Mouse (Mus musculus) gastrocnemius, adult 2 months (tissue): Measurements from ENCODE around the gene Tex52. TPM values are rescaled to one million over a fixed set of nuclear protein-coding genes. Genes with fewer than 3 reads are reported as not detected.
A peak's percentile ranks its signal among the peaks of the same experiment; 100 is the strongest.

Source experiments
- DNase-seq: peaks from one replicate; pipeline ENCODE4 v3.0.0; 2022
- H3K27ac ChIP-seq: fragments of 200-600 bp; 2 replicates; pipeline ENCODE4 v1.8.1; 2022; ENCODE audit warnings: mild to moderate bottlenecking
- H3K4me3 ChIP-seq: fragments of 200-600 bp; 2 replicates; pipeline ENCODE4 v1.8.1; 2022; ENCODE audit warnings: mild to moderate bottlenecking, moderate library complexity
- CTCF ChIP-seq: fragments of 200-600 bp; IDR thresholded peaks from 2 replicates; pipeline ENCODE4 v1.8.1; 2022; ENCODE audit warnings: antibody characterized with exemption, mild to moderate bottlenecking, moderate library complexity
- intact Hi-C: fragments of 180-260 bp; cut with DNase I; formaldehyde crosslinking; loops from one replicate; pipeline ENCODE4 v1.15.1; 2025
- long read RNA-seq, 2 experiments: library from polyadenylated mRNA; stranded (forward); transcript quantifications; one replicate each; pipeline ENCODE4 v2.0.0; 2021
- total RNA-seq, 2 experiments: library from RNA; stranded (reverse); gene quantifications; 2 replicates each; pipeline ENCODE4 v1.2.3; 2021

Tex52 gene
- not detected for total RNA-seq
- long read RNA-seq, experiment 1 = 0 reads
- long read RNA-seq, experiment 2 = 0 reads

DNA sequence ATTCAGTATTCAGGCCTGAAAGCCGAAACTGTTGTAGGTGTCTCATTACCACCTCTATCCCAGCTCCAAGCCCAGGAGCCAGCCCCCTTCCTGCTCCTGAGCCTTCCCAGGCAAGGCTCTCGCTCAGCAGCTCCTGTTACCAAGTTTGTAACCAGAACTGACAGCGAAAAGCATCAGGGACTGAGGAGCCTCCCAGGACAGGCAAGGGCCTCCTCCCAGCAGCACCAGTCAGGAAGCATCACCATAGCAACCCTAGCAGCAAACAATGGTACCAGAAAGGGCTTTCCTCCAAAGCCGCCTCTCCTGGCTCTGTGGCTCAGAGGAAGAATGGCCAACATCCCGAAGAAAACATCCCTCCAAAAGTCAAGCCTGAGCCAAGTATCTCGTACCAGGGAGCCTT lies at the start of gene Tex52, which contains the start of gene Gm44596:
Gene Tex52 (plus strand): TSS at position 265 of the 400 bp plus-strand sequence.
Gene Gm44596 (plus strand): TSS at position 312 of the 400 bp plus-strand sequence.
- DNase-seq = peak; percentile 59
- intact Hi-C loops = no loop called here

DNA sequence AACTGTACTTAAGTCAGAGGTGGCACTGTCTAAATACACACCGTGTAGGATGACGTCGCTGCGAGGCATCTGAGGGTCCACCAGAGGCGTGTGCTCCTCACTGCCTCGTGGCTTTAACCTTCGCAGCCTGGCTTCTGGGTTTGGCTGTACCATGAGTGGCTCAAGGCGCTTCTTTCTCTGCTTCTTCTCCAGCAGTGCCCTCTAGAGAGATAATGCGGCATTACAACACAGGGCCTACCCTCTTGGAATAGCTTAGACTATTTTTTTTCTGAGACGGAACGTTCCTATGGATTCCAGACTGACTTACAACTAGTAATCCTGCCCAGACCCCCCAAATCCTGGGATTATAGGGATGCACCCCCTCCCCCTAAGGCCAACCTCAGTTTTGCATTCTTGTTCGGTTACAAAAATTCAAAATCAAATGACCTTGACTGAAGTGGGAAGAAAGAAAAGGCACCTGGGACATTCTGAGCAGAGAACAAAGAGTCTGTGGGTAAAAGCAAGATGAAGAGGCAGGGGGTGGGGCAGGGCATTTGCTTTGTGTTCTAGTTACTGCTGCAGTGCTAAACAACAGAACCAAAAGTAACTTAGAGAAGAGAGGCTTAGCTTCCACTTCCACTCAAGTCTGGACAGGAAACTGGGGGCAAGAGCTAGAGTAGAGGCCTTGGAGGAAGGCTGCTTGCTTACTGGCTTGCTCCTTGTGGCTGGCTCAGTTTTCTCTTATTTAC lies 40.7 kb upstream of the Tex52 start:
- intact Hi-C loops = no loop called here
- peak; percentile 68 for TF ChIP-seq CTCF
- Histone ChIP-seq H3K27ac (no peak overlapping the region), H3K4me3 (no peak overlapping the region)
- peak; percentile 73 for DNase-seq

More for the DNA sequence above, at the start of gene Tex52, which contains the start of gene Gm44596:
- TF ChIP-seq CTCF = no peak
- Histone ChIP-seq H3K27ac (peak within 1 kb of the TSS; percentile 44), H3K4me3 (no peak within 1 kb of the TSS)

DNA sequence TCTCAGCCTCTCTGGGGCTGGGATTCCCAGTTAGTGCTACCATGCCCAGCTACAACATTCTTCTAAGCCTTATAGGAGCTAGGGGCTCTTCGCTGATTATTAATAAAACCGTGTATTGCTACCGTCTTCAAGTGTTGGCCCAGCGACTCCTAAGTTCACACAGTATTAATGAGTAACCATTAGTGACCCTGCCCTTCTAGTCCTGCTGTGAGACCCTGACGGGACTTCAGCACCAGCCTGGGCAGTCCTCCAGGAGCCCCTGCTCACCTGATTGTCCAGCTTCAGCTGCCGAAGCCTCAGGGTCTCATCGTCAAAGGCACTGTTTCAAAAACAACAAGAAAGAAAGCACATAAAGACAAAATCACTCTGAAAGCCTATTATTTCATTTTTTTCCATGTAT lies 37.8 kb upstream of the Tex52 start:
- no peak for DNase-seq
- intact Hi-C loops = no loop called here
- no peak for TF ChIP-seq CTCF
- no peak overlapping the region for H3K4me3 ChIP-seq
- H3K27ac ChIP-seq = no peak overlapping the region

DNA sequence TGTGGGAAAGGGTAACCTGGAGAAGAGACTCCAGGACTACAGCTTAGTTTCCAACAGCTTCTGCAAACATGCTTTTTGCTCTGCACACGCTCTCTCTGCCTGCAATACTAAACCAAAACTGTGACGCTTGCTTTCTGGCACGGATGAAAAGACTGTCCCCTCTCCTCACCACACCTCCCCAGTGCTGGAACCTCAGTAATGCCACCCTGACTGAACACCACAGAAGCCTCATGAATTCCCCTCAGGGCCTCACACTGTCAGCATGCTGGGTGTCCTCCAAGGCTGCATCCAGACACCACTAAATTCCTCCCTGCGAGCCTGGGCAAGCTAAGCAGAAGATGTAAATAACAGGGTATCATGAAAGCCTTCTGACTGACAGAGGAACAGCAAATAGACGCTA lies 36.4 kb upstream of the Tex52 start:
- Histone ChIP-seq H3K4me3 (no peak overlapping the region), H3K27ac (peak overlapping the region; percentile 31; the same call in 1 of the 2 replicates)
- no peak for TF ChIP-seq CTCF
- intact Hi-C loops = no loop called here
- no peak for DNase-seq

DNA sequence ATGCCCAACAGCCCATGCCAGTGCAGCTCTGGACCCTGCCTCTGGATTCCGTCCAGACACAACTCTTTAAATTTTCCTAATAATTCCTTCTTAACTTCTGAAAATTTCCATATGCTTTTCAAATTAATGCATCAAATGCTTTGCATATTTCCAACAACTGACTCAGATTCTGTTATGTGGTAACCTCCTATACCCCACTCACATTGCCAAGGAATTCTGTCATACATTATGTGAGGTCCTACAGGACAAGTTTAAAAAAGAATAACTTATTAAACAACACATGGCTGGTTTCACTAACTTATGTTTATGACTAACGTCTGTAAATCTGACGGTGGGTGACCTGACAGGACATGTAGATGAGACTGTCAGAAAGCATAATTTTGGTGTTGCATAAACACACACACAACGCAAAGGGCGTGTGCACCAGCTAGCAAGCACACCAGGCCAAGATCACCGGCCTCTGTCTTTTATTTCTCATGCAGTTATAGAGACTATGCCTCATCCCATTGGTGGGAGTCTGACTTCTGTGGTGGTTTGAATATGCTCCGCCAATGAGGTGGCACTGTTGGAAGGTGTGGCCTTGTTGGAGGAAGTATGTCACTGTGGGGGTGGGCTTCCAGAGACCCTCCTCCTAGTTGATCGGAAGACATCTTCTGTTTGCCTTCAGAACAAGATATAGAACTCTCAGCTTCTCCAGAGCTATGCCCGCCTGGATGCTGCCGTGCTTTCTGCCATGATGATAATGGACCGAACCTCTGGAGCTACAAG lies 33.1 kb upstream of the Tex52 start:
- DNase-seq = no peak
- H3K27ac ChIP-seq = no peak overlapping the region

DNA sequence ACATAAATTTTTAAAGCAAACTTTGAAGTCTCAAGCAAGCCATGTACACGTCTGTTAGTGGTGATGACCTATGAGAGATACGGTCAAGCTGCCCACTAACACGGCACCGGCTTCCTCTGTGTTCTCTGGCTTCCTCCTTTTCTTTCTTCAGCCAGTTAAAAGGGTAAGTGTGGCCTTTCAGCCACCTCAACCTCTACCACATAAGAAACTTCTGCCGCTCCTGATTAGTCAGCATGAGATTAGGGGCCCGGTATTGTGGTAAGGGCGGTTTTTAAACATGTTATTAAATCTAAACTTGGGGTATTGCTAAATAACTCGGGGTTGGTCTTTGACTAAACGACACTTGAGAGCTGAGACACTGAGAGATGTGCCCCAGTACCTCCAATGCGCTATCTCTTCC lies 29.6 kb upstream of the Tex52 start:
- intact Hi-C loops = no loop called here
- H3K4me3 ChIP-seq = no peak overlapping the region
- H3K27ac ChIP-seq = no peak overlapping the region
- DNase-seq = no peak
- no peak for TF ChIP-seq CTCF

More for the DNA sequence above, 33.1 kb upstream of the Tex52 start:
- intact Hi-C loops = no loop called here
- no peak overlapping the region for H3K4me3 ChIP-seq
- TF ChIP-seq CTCF = no peak

DNA sequence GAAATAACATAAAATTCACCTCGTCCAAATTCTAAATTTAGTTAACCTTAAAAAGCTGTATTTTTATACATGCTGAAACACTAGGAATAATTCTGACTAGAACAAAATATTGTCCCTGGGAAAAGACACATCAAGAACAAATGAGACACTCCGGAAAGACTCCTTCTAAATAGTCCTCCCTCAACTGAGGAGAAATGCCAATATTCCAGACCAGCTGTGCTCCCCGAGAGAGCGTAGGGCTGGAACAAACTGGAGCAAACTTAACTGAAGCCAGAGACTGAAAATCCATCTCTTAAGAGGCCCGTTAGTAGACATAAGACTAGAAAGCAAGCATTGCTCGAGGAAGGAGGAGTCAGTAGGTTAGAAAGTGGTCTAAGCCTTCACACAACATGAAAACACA lies 28.5 kb upstream of the Tex52 start:
- no peak for DNase-seq
- intact Hi-C loops = no loop called here
- no peak for TF ChIP-seq CTCF

DNA sequence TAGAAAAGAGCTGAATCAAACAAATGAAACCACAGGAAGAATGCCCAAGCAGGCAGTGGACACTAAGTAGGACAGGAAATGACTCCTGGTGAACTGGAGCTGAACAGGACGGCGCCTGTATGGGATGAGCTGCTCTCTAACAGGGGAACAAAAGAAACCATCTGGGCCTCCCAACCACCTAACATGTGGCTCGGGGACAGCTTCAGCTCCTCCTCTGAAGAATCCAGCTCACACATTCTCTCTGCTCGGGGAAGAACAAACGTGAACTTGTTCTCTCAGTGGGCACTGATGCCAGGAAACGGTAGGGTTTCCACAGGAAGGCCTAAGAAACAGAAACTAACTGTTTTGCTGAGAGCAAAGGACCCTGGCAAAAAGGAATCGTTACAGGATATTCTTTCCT lies 25.5 kb upstream of the Tex52 start:
- no peak for TF ChIP-seq CTCF
- DNase-seq = no peak
- no peak overlapping the region for H3K4me3 ChIP-seq
- peak overlapping the region; percentile 50 for H3K27ac ChIP-seq
- intact Hi-C loops = no loop called here

More for the DNA sequence above, 28.5 kb upstream of the Tex52 start:
- Histone ChIP-seq H3K27ac (peak overlapping the region; percentile 76), H3K4me3 (peak overlapping the region; percentile 14)

DNA sequence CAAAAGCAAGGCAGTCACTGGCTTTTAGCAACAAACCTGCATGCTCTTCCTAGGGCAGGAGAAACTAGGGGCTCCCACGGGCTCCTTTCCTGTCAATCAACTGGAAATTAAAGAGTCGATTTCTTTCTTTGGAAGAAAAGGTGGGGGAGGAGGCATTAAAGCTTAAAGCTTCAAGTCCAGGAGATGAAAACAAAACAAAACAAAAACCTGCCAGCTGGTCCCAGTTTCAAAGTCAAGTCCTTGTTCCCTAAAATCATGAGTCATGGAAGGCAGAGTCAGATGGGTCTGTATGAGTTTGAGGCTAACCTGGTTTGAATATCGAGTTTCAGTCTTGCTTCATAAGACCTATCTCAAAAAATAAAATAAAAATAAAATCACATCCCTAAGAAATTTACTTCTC lies 21.1 kb upstream of the Tex52 start:
- intact Hi-C loops = no loop called here
- peak overlapping the region; percentile 89; the same call in 1 of the 2 replicates for H3K27ac ChIP-seq
- peak overlapping the region; percentile 95; the same call in 1 of the 2 replicates for H3K4me3 ChIP-seq
- DNase-seq = no peak
- no peak for TF ChIP-seq CTCF

DNA sequence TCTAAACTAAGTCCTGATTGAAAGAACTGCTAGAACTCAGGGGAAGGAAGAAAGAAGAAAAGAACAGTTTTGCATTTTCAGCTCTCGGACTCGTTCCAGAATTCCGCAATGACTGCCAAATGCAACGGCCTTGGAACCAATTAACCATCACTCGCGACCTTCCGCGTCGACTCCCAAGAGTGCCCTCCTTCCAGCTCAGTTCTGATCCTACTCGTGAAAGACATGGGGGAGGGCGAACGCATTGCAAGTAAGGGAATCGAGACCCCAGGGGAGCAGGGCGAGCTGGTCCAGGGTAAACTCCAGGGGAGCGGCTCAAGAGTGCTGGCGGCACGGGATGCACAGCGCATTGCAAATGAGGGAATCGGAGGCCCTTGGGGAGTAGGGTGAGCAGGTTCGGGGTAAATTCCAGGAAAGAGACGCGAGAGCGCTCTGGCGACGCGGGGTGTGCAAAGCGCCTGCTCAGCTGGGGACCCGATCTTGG lies 20.0 kb upstream of the Tex52 start:
- DNase-seq = no peak
- H3K27ac ChIP-seq = peak overlapping the region; percentile 89
- no peak for TF ChIP-seq CTCF
- peak overlapping the region; percentile 95 for H3K4me3 ChIP-seq
- intact Hi-C loops = no loop called here

DNA sequence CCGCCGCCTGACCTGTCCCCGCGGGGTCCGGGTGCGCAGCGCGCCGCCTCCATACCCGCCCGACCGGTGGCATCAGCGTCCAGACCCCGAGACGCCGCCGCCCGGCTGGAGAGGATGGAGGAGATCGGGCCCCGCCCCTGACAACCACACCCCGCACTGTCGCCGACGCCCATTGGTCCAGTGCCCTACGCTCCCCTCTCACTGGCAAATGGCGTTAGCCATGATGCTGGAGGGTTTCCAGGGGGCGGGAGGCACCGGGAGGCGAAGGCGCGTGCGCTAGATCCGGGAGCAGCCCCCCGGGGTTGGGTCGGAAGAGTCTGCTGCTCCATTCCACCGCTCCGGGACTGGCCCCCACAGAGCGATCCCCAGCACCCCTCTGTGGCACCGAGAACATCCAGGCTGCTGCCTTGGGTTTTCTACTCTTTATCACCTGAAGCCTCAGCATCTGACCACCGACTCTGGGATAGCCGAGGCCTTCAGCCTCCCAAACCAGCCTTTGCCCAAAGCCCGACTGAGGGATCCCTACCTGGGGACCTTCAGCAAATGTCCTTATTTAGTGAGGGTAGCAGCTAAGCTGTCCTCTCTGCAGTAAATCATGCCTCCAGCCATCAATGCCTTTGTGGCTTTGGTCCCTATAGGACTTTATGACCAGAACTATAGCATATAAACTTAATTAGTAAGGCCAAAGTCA lies 19.4 kb upstream of the Tex52 start, which contains the start of gene Tulp3:
Gene Tulp3 (minus strand): TSS at position 126 of the 691 bp plus-strand sequence.
- peak within 1 kb of the TSS; percentile 89 for H3K27ac ChIP-seq
- intact Hi-C loops = no loop called here
- DNase-seq = peak; percentile 99
- H3K4me3 ChIP-seq = peak within 1 kb of the TSS; percentile 95
- no peak for TF ChIP-seq CTCF

DNA sequence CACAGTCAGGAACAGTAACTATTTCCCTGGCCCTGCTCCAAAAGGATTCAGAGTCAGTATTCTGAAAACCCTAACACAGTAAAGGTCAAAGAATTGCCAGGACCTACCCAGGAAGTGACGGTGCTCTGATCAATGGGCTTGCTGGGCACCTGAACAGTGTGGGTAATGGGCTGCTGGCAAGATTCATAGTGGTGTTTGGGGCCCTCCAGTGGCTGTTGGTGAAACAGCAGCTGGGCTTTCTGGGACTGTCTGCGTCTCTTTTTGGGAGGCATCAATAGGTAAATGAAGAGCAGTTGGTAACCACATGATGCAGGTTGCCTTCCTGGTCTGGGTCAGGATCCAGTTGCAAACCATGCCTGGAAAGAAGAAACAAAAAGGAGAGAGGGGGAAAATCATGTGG lies 16.3 kb upstream of the Tex52 start:
- intact Hi-C loops = loop anchor here (1.0 to 2.0 kb wide), 2 partner anchors 41 to 124 kb away; no protein-coding TSS in a partner anchor
- peak; percentile 96 for TF ChIP-seq CTCF
- H3K4me3 ChIP-seq = no peak overlapping the region
- no peak overlapping the region for H3K27ac ChIP-seq
- peak; percentile 66 for DNase-seq
